Mouse (Mus musculus) layer of hippocampus, postnatal 10 days (tissue): ENCODE measurements around the gene Gm20388. TPM values are rescaled to one million over a fixed set of nuclear protein-coding genes. Genes with fewer than 3 reads are reported as not detected.
A peak's percentile ranks its signal among the peaks of the same experiment; 100 is the strongest.

ENCODE experiments used
- DNase-seq, 2 experiments: peaks; one replicate each; pipeline ENCODE4 v3.0.0; 2021; ENCODE audit warnings: low spot score in 2 of 2
- total RNA-seq, 2 experiments: library from RNA; stranded (reverse); gene quantifications; 2 replicates each; pipeline ENCODE4 v1.2.3; 2021

The Gm20388 gene
- total RNA-seq, 2 experiments from 2014 or later, result not detected

- DNase-seq, result no peak
These were observed 3987.9 kb downstream of the Gm20388 start for GRCm38 (mm10) chr8:123898576-123898975.

GRCm38 (mm10) chr8:123899366-123899765, 3988.7 kb downstream of the Gm20388 start:
- DNase-seq, result no peak

GRCm38 (mm10) chr8:123902653-123903052, 3992.0 kb downstream of the Gm20388 start:
- DNase-seq, result no peak

- DNase-seq, result no peak
These were observed 3997.0 kb downstream of the Gm20388 start for GRCm38 (mm10) chr8:123907604-123908003.

GRCm38 (mm10) chr8:123912265-123912664, 4001.6 kb downstream of the Gm20388 start:
- DNase-seq, result no peak

- no peak for DNase-seq
These were observed 4004.0 kb downstream of the Gm20388 start for GRCm38 (mm10) chr8:123914635-123915034.

- peak; percentile 86 to 88 for DNase-seq
These were observed 4014.1 kb downstream of the Gm20388 start for GRCm38 (mm10) chr8:123924719-123925118.

- DNase-seq, result no peak
These were observed 4015.0 kb downstream of the Gm20388 start for GRCm38 (mm10) chr8:123925671-123926070.

- no peak for DNase-seq
These were observed 4018.4 kb downstream of the Gm20388 start for GRCm38 (mm10) chr8:123929026-123929425.

- DNase-seq, result peak; percentile 100
These were observed 4038.5 kb downstream of the Gm20388 start, which contains the start of gene Nup133 for GRCm38 (mm10) chr8:123948942-123949685. Nup133 (minus strand) TSS chr8:123949265.

GRCm38 (mm10) chr8:123949686-123949986, 4039.0 kb downstream of the Gm20388 start:
- DNase-seq, result no peak

- peak; percentile 40 to 62 for DNase-seq
These were observed 4039.6 kb downstream of the Gm20388 start for GRCm38 (mm10) chr8:123950077-123950802.

GRCm38 (mm10) chr8:123953686-123954085, 4043.0 kb downstream of the Gm20388 start:
- no peak for DNase-seq

GRCm38 (mm10) chr8:123954246-123954645, 4043.6 kb downstream of the Gm20388 start:
- no peak for DNase-seq

GRCm38 (mm10) chr8:123958130-123958529, 4047.5 kb downstream of the Gm20388 start:
- DNase-seq, result peak in 1 of 2 experiments; percentile 37

- no peak for DNase-seq
These were observed 4048.8 kb downstream of the Gm20388 start for GRCm38 (mm10) chr8:123959473-123959872.

- DNase-seq, result peak in 1 of 2 experiments; percentile 19
These were observed 4049.4 kb downstream of the Gm20388 start for GRCm38 (mm10) chr8:123960056-123960455.

- DNase-seq, result peak in 1 of 2 experiments; percentile 17
These were observed 4049.9 kb downstream of the Gm20388 start for GRCm38 (mm10) chr8:123960556-123960955.

- DNase-seq, result no peak
These were observed 4050.7 kb downstream of the Gm20388 start for GRCm38 (mm10) chr8:123961371-123961770.

- DNase-seq, result no peak
These were observed 4056.3 kb downstream of the Gm20388 start for GRCm38 (mm10) chr8:123966896-123967295.

GRCm38 (mm10) chr8:123973495-123973894, 4062.9 kb downstream of the Gm20388 start:
- DNase-seq, result no peak

- DNase-seq, result no peak
These were observed 4066.9 kb downstream of the Gm20388 start for GRCm38 (mm10) chr8:123977499-123977898.
